Mouse (Mus musculus) embryonic facial prominence, embryonic 11.5 days (tissue): ENCODE measurements around the gene Nol4l. TPM values are rescaled to one million over a fixed set of nuclear protein-coding genes. Genes with fewer than 3 reads are reported as not detected.

Source experiments
- ATAC-seq: fragments of 200-750 bp; cut with Nextera tagmentation; replicated peaks from 2 replicates; pipeline ENCODE4 v1.8.0; 2017; ENCODE audit warnings: low read depth; ENCODE audit not compliant: insufficient number of reproducible peaks, low FRiP score, low TSS enrichment
- DNase-seq: peaks from one replicate; pipeline ENCODE4 v3.0.0-alpha.2; 2015; ENCODE audit warnings: low spot score
- H3K27ac ChIP-seq: fragments of 300-500 bp; sonication (generic); replicated peaks from 2 replicates; pipeline ENCODE4 v1.5.1; 2014; ENCODE audit warnings: mild to moderate bottlenecking, low read depth, low read length, control low read depth
- H3K27me3 ChIP-seq: fragments of 300-500 bp; sonication (generic); 2 replicates; pipeline ENCODE4 v1.6.1; 2014; ENCODE audit warnings: mild to moderate bottlenecking, low read length, moderate library complexity, mixed read lengths; ENCODE audit not compliant: control insufficient read depth, insufficient read depth
- H3K36me3 ChIP-seq: fragments of 300-500 bp; sonication (generic); replicated peaks from 2 replicates; pipeline ENCODE4 v1.6.1; 2014; ENCODE audit warnings: low read depth, mild to moderate bottlenecking, low read length, moderate library complexity, mixed read lengths; ENCODE audit not compliant: control insufficient read depth, insufficient read depth
- H3K4me1 ChIP-seq: fragments of 300-500 bp; sonication (generic); 2 replicates; pipeline ENCODE4 v1.6.1; 2014; ENCODE audit warnings: low read length, mixed read lengths; ENCODE audit not compliant: control insufficient read depth, insufficient read depth
- H3K4me2 ChIP-seq: fragments of 300-500 bp; sonication (generic); 2 replicates; pipeline ENCODE4 v1.6.1; 2014; ENCODE audit warnings: low read depth, mild to moderate bottlenecking, control low read depth, low read length, moderate library complexity
- H3K4me3 ChIP-seq: fragments of 300-500 bp; sonication (generic); 2 replicates; pipeline ENCODE4 v1.5.1; 2014; ENCODE audit warnings: low read depth, low read length, control low read depth
- H3K9ac ChIP-seq: fragments of 300-500 bp; sonication (generic); replicated peaks from 2 replicates; pipeline ENCODE4 v1.6.1; 2014; ENCODE audit warnings: mild to moderate bottlenecking, control low read depth, low read length
- H3K9me3 ChIP-seq: fragments of 300-500 bp; sonication (generic); replicated peaks from 2 replicates; pipeline ENCODE4 v1.6.1; 2016; ENCODE audit warnings: mild to moderate bottlenecking, low read length, inconsistent platforms, mixed read lengths; ENCODE audit not compliant: control insufficient read depth
- WGBS: fragments of 180-500 bp; shearing (Covaris S2); extraction: QIAGEN DNeasy Blood & Tissue Kit; methylation state at CpG from one replicate; pipeline ENCODE4 v1.1.7; 2014; 5-methylcytosine and 5-hydroxymethylcytosine counted together
- polyA plus RNA-seq: library from polyadenylated mRNA; unstranded; fragments of >200 nt; fragmentation: Nextera tagmentation; extraction: Ambion mirVana; gene quantifications from 2 replicates; pipeline ENCODE4 v1.2.1, GENCODE M21; 2014

The Nol4l gene
- polyA plus RNA-seq, 1 experiment from 2014 or later: 17.6 TPM

DNA sequence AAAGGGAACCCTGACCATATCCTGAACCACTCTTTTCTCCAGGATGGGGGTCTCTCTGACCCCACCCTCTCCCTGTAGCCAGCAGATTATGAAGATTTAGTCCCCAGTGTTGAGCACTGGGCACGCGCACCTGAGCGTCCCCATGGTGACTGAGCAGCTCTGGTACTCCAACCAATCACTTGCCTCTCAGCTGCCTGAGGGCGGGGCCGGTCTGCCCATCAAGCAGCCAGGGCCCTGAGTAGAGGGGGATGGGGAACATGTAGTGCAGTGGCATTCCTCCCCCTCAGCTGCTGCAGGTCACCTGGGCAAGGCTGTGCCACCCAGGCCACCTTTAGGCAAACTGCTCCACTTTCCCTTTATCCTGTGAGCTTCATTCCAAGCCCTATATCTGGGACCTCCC, 107.7 kb downstream of the Nol4l start:
- ATAC-seq: no peak; the same call in 1 of the 2 replicates
- no peaks in the 10 kb centered on the region for H3K9me3 ChIP-seq
- peaks cover 14% of the 10 kb centered on the region for H3K36me3 ChIP-seq
- peaks cover 7% of the 10 kb centered on the region for H3K4me1 ChIP-seq
- DNase-seq: peak; percentile 36
- no peak overlapping the region for H3K27ac ChIP-seq
- WGBS: 29% methylated on average over 5 of the region's 5 CpGs
- H3K4me2 ChIP-seq: no peak overlapping the region
- H3K27me3 ChIP-seq: no peaks in the 10 kb centered on the region
- H3K9ac ChIP-seq: no peak overlapping the region
- H3K4me3 ChIP-seq: no peak overlapping the region

DNA sequence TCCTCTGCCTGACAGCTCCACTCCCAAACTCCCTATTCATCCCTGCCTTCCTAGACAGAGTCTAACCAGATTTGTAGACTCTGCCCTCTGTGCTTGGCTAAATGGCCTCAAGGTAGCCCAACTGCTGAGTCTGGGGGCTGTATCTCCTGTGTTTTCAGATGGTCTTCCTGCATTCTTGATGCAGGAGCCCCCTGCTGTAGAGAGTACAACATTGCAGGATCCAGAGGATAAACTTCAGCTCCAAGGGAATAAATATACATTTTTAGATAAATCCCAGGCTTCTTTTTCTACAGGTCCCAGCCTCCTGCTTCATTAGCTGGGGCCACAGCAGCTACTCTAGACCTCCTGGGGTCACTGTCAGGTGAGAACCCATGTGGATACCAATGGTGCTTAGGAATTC, 108.5 kb downstream of the Nol4l start:
- no peak overlapping the region for H3K9ac ChIP-seq
- H3K4me3 ChIP-seq: no peak overlapping the region
- no peak overlapping the region for H3K4me2 ChIP-seq
- ATAC-seq: no peak
- peaks cover 14% of the 10 kb centered on the region for H3K36me3 ChIP-seq
- H3K27me3 ChIP-seq: no peaks in the 10 kb centered on the region
- peak; percentile 36 for DNase-seq
- no peaks in the 10 kb centered on the region for H3K9me3 ChIP-seq
- H3K27ac ChIP-seq: no peak overlapping the region
- peaks cover 4% of the 10 kb centered on the region for H3K4me1 ChIP-seq

DNA sequence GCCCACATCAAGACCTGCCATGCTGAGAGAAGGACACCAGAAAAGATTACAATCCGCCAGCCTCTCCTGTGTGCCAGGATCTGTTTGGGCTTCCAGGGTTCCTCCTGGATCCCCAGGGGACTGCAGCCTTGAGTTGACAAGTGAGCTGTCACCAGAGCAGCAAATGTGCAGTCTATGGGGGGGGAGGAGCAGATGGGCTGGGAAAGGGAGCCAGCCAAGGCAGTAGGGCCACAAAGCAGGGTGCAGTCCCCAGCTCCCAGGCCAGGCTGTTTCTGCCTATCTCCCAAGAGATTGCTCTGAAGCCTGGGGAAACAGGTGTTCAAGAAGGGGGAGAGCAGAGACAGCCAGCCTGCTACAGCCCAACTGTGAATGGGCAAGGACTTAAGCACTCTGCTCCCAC, 111.4 kb downstream of the Nol4l start:
- Histone ChIP-seq H3K4me3 (no peak overlapping the region), H3K9ac (no peak overlapping the region), H3K9me3 (no peaks in the 10 kb centered on the region), H3K27ac (no peak overlapping the region), H3K4me1 (no peaks in the 10 kb centered on the region; the same call in 1 of the 2 replicates), H3K4me2 (no peak overlapping the region), H3K36me3 (peaks cover 14% of the 10 kb centered on the region), H3K27me3 (no peaks in the 10 kb centered on the region)
- DNase-seq: no peak
- ATAC-seq: no peak
- 95% methylated on average over 1 of the region's 1 CpGs for WGBS

DNA sequence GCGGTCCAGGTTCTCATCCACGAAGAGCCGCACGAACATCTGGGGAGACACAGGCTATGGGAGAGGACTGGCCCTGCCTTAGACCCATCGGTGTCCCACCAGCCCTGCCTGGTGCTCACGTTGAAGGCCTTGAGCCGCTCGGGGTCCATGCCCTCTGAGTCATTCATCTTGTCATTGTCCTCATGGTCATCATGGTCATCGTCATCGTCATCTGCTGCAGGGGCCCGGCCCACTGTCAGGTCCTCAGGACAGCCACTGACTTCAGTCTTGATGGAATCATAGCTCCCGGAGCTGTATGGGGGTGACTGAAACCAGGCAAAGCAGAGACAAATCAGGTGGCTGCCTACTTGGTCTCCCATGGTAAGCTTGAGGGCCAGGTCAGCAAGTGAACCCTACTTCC, 111.9 kb downstream of the Nol4l start:
- H3K27ac ChIP-seq: no peak overlapping the region
- H3K4me2 ChIP-seq: no peak overlapping the region
- peaks cover 18% of the 10 kb centered on the region for H3K36me3 ChIP-seq
- ATAC-seq (no peak), DNase-seq (no peak)
- H3K9ac ChIP-seq: no peak overlapping the region
- H3K4me1 ChIP-seq: no peaks in the 10 kb centered on the region; the same call in 1 of the 2 replicates
- no peaks in the 10 kb centered on the region for H3K9me3 ChIP-seq
- no peaks in the 10 kb centered on the region for H3K27me3 ChIP-seq
- WGBS: 92% methylated on average over 12 of the region's 12 CpGs
- H3K4me3 ChIP-seq: no peak overlapping the region

DNA sequence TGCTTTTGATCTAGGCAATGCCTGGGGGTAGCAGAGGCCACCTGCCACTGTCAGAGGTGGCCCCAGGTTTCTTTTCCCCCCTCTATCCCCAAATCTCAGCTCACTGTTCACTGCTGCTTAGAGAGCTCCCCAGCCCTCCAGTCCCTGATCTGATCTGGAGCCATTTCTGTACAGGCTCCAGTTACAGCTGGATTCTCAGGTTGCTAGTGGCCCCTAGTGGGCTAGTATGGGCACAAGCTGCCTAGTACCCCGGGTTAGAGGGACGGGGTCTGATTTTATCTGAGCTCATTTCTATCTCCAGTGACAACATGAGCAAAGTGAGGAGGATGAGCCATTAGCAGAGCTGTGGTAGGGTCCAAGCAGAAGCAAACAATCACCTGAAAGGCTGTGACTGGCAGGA, 115.2 kb downstream of the Nol4l start:
- Histone ChIP-seq H3K36me3 (peaks cover 19% of the 10 kb centered on the region), H3K4me2 (no peak overlapping the region)
- WGBS: 28% methylated on average over 2 of the region's 2 CpGs

DNA sequence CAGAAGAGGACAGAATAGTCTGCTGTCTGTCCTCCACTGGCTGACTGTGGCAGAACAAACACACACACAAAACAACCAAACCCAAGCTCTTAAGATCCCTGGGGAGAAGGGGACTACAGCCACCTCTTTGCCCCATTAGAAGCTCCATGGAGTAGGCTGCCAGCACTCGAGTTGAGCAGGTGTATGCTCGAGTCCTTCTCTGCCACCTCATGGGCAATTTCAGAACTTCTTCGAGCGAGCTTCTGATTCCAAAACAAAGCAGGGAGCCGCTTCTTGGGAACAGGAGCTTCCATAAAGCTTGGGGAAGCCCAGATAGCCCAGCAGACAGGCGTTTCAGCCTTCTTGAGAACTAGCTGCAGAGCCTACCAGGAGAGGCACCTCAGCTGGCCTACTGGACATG, 117.2 kb downstream of the Nol4l start:
- Histone ChIP-seq H3K4me2 (no peak overlapping the region), H3K27ac (no peak overlapping the region), H3K4me3 (no peak overlapping the region), H3K4me1 (no peaks in the 10 kb centered on the region), H3K9me3 (no peaks in the 10 kb centered on the region), H3K36me3 (peaks cover 11% of the 10 kb centered on the region), H3K27me3 (no peaks in the 10 kb centered on the region), H3K9ac (no peak overlapping the region)
- ATAC-seq (no peak), DNase-seq (no peak)
- 72% methylated on average over 6 of the region's 6 CpGs for WGBS

More for the DNA sequence above, 115.2 kb downstream of the Nol4l start:
- no peak for ATAC-seq
- H3K27me3 ChIP-seq: no peaks in the 10 kb centered on the region
- no peak overlapping the region for H3K9ac ChIP-seq
- H3K27ac ChIP-seq: no peak overlapping the region
- peak; percentile 65 for DNase-seq
- no peak overlapping the region for H3K4me3 ChIP-seq
- H3K4me1 ChIP-seq: no peaks in the 10 kb centered on the region
- H3K9me3 ChIP-seq: no peaks in the 10 kb centered on the region

DNA sequence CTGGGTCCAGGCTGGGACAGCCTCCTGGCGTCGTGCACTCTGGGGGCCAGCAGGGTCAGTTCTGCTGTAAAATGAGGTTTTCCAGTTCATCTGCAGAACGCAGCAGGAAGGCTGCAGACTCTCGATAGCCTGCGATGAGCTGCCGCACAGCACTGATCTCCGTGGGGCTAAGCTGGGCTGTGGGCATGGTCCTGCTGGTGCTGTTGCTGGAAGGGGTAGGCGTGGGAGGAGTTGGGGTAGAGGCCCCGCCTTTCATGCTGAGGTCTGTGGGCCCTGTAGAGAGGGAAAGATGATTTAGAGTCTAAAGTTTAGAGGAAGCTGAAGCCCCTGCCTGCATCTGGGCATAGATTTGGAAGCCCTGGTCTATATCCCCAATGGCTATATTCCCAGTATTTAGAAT, 118.2 kb downstream of the Nol4l start:
- Histone ChIP-seq H3K4me3 (no peak overlapping the region), H3K36me3 (peaks cover 9% of the 10 kb centered on the region), H3K9ac (no peak overlapping the region), H3K4me1 (no peaks in the 10 kb centered on the region), H3K9me3 (no peaks in the 10 kb centered on the region), H3K27ac (no peak overlapping the region), H3K4me2 (no peak overlapping the region), H3K27me3 (no peaks in the 10 kb centered on the region)
- 76% methylated on average over 9 of the region's 9 CpGs for WGBS
- no peak for ATAC-seq
- DNase-seq: no peak

DNA sequence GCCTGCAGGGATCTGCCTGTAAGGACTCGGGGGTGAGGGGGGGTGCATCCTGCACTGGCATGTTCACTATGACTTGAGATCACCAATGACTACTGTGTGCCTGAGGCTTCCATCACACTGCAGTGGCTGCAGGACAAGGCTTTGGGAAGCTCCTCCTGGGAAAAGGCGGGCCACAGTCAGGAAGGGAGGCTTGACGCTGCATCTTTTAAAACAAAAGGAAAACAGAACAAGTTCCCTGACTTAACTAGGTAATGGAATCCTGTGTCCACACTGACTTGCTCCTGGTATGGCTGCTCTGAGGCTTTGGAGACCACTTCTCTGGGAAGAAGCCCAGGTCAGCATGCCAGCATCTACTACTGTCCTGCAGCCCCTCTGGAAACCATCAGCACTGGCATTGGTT, 120.8 kb downstream of the Nol4l start:
- Histone ChIP-seq H3K27ac (no peak overlapping the region), H3K9ac (no peak overlapping the region), H3K4me1 (no peaks in the 10 kb centered on the region), H3K36me3 (peaks cover 9% of the 10 kb centered on the region), H3K9me3 (no peaks in the 10 kb centered on the region), H3K4me3 (no peak overlapping the region), H3K4me2 (no peak overlapping the region), H3K27me3 (no peaks in the 10 kb centered on the region)
- 81% methylated on average over 3 of the region's 3 CpGs for WGBS
- no peak for DNase-seq
- no peak for ATAC-seq
